Mouse (Mus musculus) embryonic fibroblast, embryonic 13.5 days (primary cell): ENCODE measurements around the gene Gm9195.

Source experiments
- CTCF ChIP-seq: IDR thresholded peaks from 2 replicates; pipeline ENCODE4 v1.5.1; 2011; ENCODE audit warnings: mild to moderate bottlenecking, control low read depth, low read length, moderate library complexity, borderline replicate concordance; ENCODE audit not compliant: insufficient read depth
- POLR2A ChIP-seq: IDR thresholded peaks from 2 replicates; pipeline ENCODE4 v1.6.1; 2011; ENCODE audit warnings: low read depth, mild to moderate bottlenecking, control low read depth, low read length, moderate library complexity

GRCm38 (mm10) chr14:72389696-72390095 lies 101.9 kb downstream of the Gm9195 start:
- no peak for TF ChIP-seq CTCF
- TF ChIP-seq POLR2A, result no peak
